ENCODE assay signal across 8 mouse cellular contexts in genomic region chr6:125008060-125008459, GRCm38 (mm10). TPM values are rescaled to one million over a fixed set of nuclear protein-coding genes. Genes with fewer than 3 reads are reported as not detected.
A peak's percentile ranks its signal among the peaks of the same experiment; 100 is the strongest.
DNase-seq lines count a peak whose midpoint lies in the region; ATAC-seq and TF ChIP-seq lines count a peak whose summit lies in the region.

No protein-coding gene starts in this region.

- peaks cover 16% of the 10 kb centered on the region for H3K27me3 ChIP-seq in lung, embryonic 15.5 days
- peaks cover 8% of the 10 kb centered on the region for H3K27me3 ChIP-seq in embryonic facial prominence, embryonic 13.5 days
- H3K27me3 ChIP-seq in intestine, postnatal 0 days (replicated peaks; ENCODE audit: control insufficient read depth, insufficient read depth, low read length): no peaks in the 10 kb centered on the region
- no peaks in the 10 kb centered on the region for H3K27me3 ChIP-seq in neural tube, embryonic 14.5 days (ENCODE audit: control insufficient read depth, insufficient read depth, low read length)

- no peak for ATAC-seq in lung, embryonic 15.5 days (ENCODE audit: borderline replicate concordance, extremely low read depth, low FRiP score, low TSS enrichment)
- ATAC-seq in embryonic facial prominence, embryonic 13.5 days (ENCODE audit: insufficient number of reproducible peaks, insufficient read depth, low FRiP score, low TSS enrichment, low read depth): no peak
- ATAC-seq in intestine, postnatal 0 days: no peak
- no peak for ATAC-seq in neural tube, embryonic 14.5 days (ENCODE audit: low read depth)

- peak overlapping the region; percentile 80 for H3K4me2 ChIP-seq in lung, embryonic 15.5 days
- H3K4me2 ChIP-seq in embryonic facial prominence, embryonic 13.5 days: peak overlapping the region; percentile 90
- H3K4me2 ChIP-seq in intestine, postnatal 0 days (replicated peaks; ENCODE audit: low read depth): peak overlapping the region; percentile 74
- H3K4me2 ChIP-seq in neural tube, embryonic 14.5 days (ENCODE audit: low read depth, low read length): peak overlapping the region; percentile 95

- TF ChIP-seq CTCF in intestine, postnatal 0 days (IDR thresholded peaks at IDR 0.05; ENCODE audit: low read depth): no peak

- peaks cover 30% of the 10 kb centered on the region for H3K4me1 ChIP-seq in lung, embryonic 15.5 days
- peaks cover 39% of the 10 kb centered on the region for H3K4me1 ChIP-seq in embryonic facial prominence, embryonic 13.5 days
- H3K4me1 ChIP-seq in intestine, postnatal 0 days (replicated peaks; ENCODE audit: control insufficient read depth, insufficient read depth, low read length): peaks cover 5% of the 10 kb centered on the region; the same call in 1 of the 2 replicates
- H3K4me1 ChIP-seq in neural tube, embryonic 14.5 days (ENCODE audit: control insufficient read depth, insufficient read depth, low read length): peaks cover 30% of the 10 kb centered on the region

- H3K36me3 ChIP-seq in lung, embryonic 15.5 days: peaks cover 17% of the 10 kb centered on the region
- H3K36me3 ChIP-seq in embryonic facial prominence, embryonic 13.5 days: peaks cover 21% of the 10 kb centered on the region
- H3K36me3 ChIP-seq in intestine, postnatal 0 days (ENCODE audit: control insufficient read depth, insufficient read depth): peaks cover 18% of the 10 kb centered on the region; the same call in 1 of the 2 replicates
- peaks cover 13% of the 10 kb centered on the region; the same call in 1 of the 2 replicates for H3K36me3 ChIP-seq in neural tube, embryonic 14.5 days (ENCODE audit: control insufficient read depth, insufficient read depth, low read length)

- H3K4me3 ChIP-seq in lung, embryonic 15.5 days: peak overlapping the region; percentile 88
- H3K4me3 ChIP-seq in embryonic facial prominence, embryonic 13.5 days: peak overlapping the region; percentile 69
- peak overlapping the region; percentile 84 for H3K4me3 ChIP-seq in intestine, postnatal 0 days (ENCODE audit: low read depth, low read length)
- peak overlapping the region; percentile 68 for H3K4me3 ChIP-seq in neural tube, embryonic 14.5 days (ENCODE audit: low read depth, low read length)

- H3K9me3 ChIP-seq in lung, embryonic 15.5 days: no peaks in the 10 kb centered on the region
- no peaks in the 10 kb centered on the region for H3K9me3 ChIP-seq in embryonic facial prominence, embryonic 13.5 days
- no peaks in the 10 kb centered on the region for H3K9me3 ChIP-seq in intestine, postnatal 0 days (ENCODE audit: control insufficient read depth)
- H3K9me3 ChIP-seq in neural tube, embryonic 14.5 days (ENCODE audit: control insufficient read depth, low read length): no peaks in the 10 kb centered on the region

- DNase-seq in lung, postnatal 25 days (ENCODE audit: low spot score): no peak
- no peak for DNase-seq in thymus, postnatal 36 days
- no peak for DNase-seq in right cerebral cortex, postnatal 25 days
- DNase-seq in Muller cell, postnatal 12 days (ENCODE audit: inconsistent ontology term): no peak

- peak overlapping the region; percentile 55 for H3K9ac ChIP-seq in lung, embryonic 15.5 days
- peak overlapping the region; percentile 72 for H3K9ac ChIP-seq in embryonic facial prominence, embryonic 13.5 days
- 0 out of 2 replicates have a peak overlapping the region, but pooled peaks have one; percentile 12 for H3K9ac ChIP-seq in intestine, postnatal 0 days (ENCODE audit: low read depth, low read length)
- peak overlapping the region; percentile 94; the same call in 1 of the 2 replicates for H3K9ac ChIP-seq in neural tube, embryonic 14.5 days (replicated peaks; ENCODE audit: low read depth, low read length)

- peak overlapping the region; percentile 79 for H3K27ac ChIP-seq in lung, embryonic 15.5 days
- H3K27ac ChIP-seq in embryonic facial prominence, embryonic 13.5 days: peak overlapping the region; percentile 99
- H3K27ac ChIP-seq in intestine, postnatal 0 days (ENCODE audit: low read depth, low read length): peak overlapping the region; percentile 99; the same call in 1 of the 2 replicates
- H3K27ac ChIP-seq in neural tube, embryonic 14.5 days (ENCODE audit: low read depth, low read length): peak overlapping the region; percentile 90

- 33% methylated on average over 13 of the region's 13 CpGs for WGBS in lung, embryonic 15.5 days
- 43% methylated on average over 13 of the region's 13 CpGs for WGBS in embryonic facial prominence, embryonic 13.5 days
- 36% methylated on average over 13 of the region's 13 CpGs for WGBS in intestine, postnatal 0 days
- 49% methylated on average over 13 of the region's 13 CpGs for WGBS in neural tube, embryonic 14.5 days

RNA-seq across cellular contexts. Expression of gene Zfp384, which starts 0.9 kb away (rescaled TPM):
- 21.3 and 24.4 TPM in 2 replicates for polyA plus RNA-seq in lung, embryonic 15.5 days (2015; fragmentation: Nextera tagmentation; extraction: Ambion mirVana)
- 19.9 and 23.5 TPM in 2 replicates for polyA plus RNA-seq in embryonic facial prominence, embryonic 13.5 days (2015; fragmentation: Nextera tagmentation; extraction: Ambion mirVana)
- polyA plus RNA-seq in intestine, postnatal 0 days (2015; fragmentation: Nextera tagmentation; extraction: Ambion mirVana): 8.2 TPM in 2 replicates
- 12.3 and 16.5 TPM in 2 replicates for polyA plus RNA-seq in neural tube, embryonic 14.5 days (2014; fragmentation: Nextera tagmentation; extraction: Ambion mirVana)

RNA-seq across cellular contexts. Expression of gene Pianp, which starts 11.6 kb away (rescaled TPM):
- polyA plus RNA-seq in lung, embryonic 15.5 days (2015; fragmentation: Nextera tagmentation; extraction: Ambion mirVana): 0.74 and 0.96 TPM in 2 replicates
- polyA plus RNA-seq in embryonic facial prominence, embryonic 13.5 days (2015; fragmentation: Nextera tagmentation; extraction: Ambion mirVana): 10.0 TPM in 2 replicates
- 1.8 and 2.1 TPM in 2 replicates for polyA plus RNA-seq in intestine, postnatal 0 days (2015; fragmentation: Nextera tagmentation; extraction: Ambion mirVana)
- 41.3 and 62.3 TPM in 2 replicates for polyA plus RNA-seq in neural tube, embryonic 14.5 days (2014; fragmentation: Nextera tagmentation; extraction: Ambion mirVana)

RNA-seq across cellular contexts. Expression of gene Ing4, which starts 31.5 kb away (rescaled TPM):
- polyA plus RNA-seq in lung, embryonic 15.5 days (2015; fragmentation: Nextera tagmentation; extraction: Ambion mirVana): 138 and 149 TPM in 2 replicates
- 164 and 187 TPM in 2 replicates for polyA plus RNA-seq in embryonic facial prominence, embryonic 13.5 days (2015; fragmentation: Nextera tagmentation; extraction: Ambion mirVana)
- 65.4 and 70.1 TPM in 2 replicates for polyA plus RNA-seq in intestine, postnatal 0 days (2015; fragmentation: Nextera tagmentation; extraction: Ambion mirVana)
- 105 and 116 TPM in 2 replicates for polyA plus RNA-seq in neural tube, embryonic 14.5 days (2014; fragmentation: Nextera tagmentation; extraction: Ambion mirVana)

RNA-seq across cellular contexts. Expression of gene Acrbp, which starts 41.4 kb away (rescaled TPM):
- 10.8 and 12.9 TPM in 2 replicates for polyA plus RNA-seq in lung, embryonic 15.5 days (2015; fragmentation: Nextera tagmentation; extraction: Ambion mirVana)
- 21.7 and 22.7 TPM in 2 replicates for polyA plus RNA-seq in embryonic facial prominence, embryonic 13.5 days (2015; fragmentation: Nextera tagmentation; extraction: Ambion mirVana)
- 3.1 and 4.1 TPM in 2 replicates for polyA plus RNA-seq in intestine, postnatal 0 days (2015; fragmentation: Nextera tagmentation; extraction: Ambion mirVana)
- polyA plus RNA-seq in neural tube, embryonic 14.5 days (2014; fragmentation: Nextera tagmentation; extraction: Ambion mirVana): 16.8 and 19.8 TPM in 2 replicates

RNA-seq across cellular contexts. Expression of gene Cops7a, which starts 42.7 kb away (rescaled TPM):
- 142 and 151 TPM in 2 replicates for polyA plus RNA-seq in lung, embryonic 15.5 days (2015; fragmentation: Nextera tagmentation; extraction: Ambion mirVana)
- 124 and 138 TPM in 2 replicates for polyA plus RNA-seq in embryonic facial prominence, embryonic 13.5 days (2015; fragmentation: Nextera tagmentation; extraction: Ambion mirVana)
- polyA plus RNA-seq in intestine, postnatal 0 days (2015; fragmentation: Nextera tagmentation; extraction: Ambion mirVana): 105 and 110 TPM in 2 replicates
- 89.5 and 93.8 TPM in 2 replicates for polyA plus RNA-seq in neural tube, embryonic 14.5 days (2014; fragmentation: Nextera tagmentation; extraction: Ambion mirVana)

Comparison
In these comparisons a context has a peak if more than half of its experiments do, and no peak if none do; other contexts are left out.
1. H3K9ac ChIP-seq: peak in every context shown above with its lines; median percentile 94 in neural tube, embryonic 14.5 days; 72 in embryonic facial prominence, embryonic 13.5 days; 55 in lung, embryonic 15.5 days; 12 in intestine, postnatal 0 days.